Mouse (Mus musculus) liver, embryonic 16.5 days (tissue): Measurements from ENCODE around the gene 3110082J24Rik. TPM values are rescaled to one million over a fixed set of nuclear protein-coding genes. Genes with fewer than 3 reads are reported as not detected.

Source experiments
- ATAC-seq: fragments of 200-750 bp; cut with Nextera tagmentation; 2 replicates; pipeline ENCODE4 v1.8.0; 2017; ENCODE audit warnings: low read depth, mild to moderate bottlenecking, moderate number of reproducible peaks, moderate library complexity
- H3K27ac ChIP-seq: fragments of 300-500 bp; sonication (generic); 2 replicates; pipeline ENCODE4 v1.5.1; 2014; ENCODE audit warnings: mild to moderate bottlenecking, low read length
- H3K27me3 ChIP-seq: fragments of 300-500 bp; sonication (generic); 2 replicates; pipeline ENCODE4 v1.6.1; 2014; ENCODE audit warnings: low read depth, low read length, mixed read lengths; ENCODE audit not compliant: control insufficient read depth, insufficient read depth
- H3K36me3 ChIP-seq: fragments of 300-500 bp; sonication (generic); 2 replicates; pipeline ENCODE4 v1.6.1; 2014; ENCODE audit warnings: mild to moderate bottlenecking; ENCODE audit not compliant: control insufficient read depth, insufficient read depth
- H3K4me1 ChIP-seq: fragments of 300-500 bp; sonication (generic); 2 replicates; pipeline ENCODE4 v1.6.1; 2014; ENCODE audit warnings: low read depth, low read length, mixed read lengths; ENCODE audit not compliant: control insufficient read depth
- H3K4me2 ChIP-seq: fragments of 300-500 bp; sonication (generic); 2 replicates; pipeline ENCODE4 v1.6.1; 2014; ENCODE audit warnings: low read depth, low read length, mixed read lengths
- H3K4me3 ChIP-seq: fragments of 300-500 bp; sonication (generic); 2 replicates; pipeline ENCODE4 v1.5.1; 2014; ENCODE audit warnings: low read depth, mild to moderate bottlenecking, low read length
- H3K9ac ChIP-seq: fragments of 300-500 bp; sonication (generic); 2 replicates; pipeline ENCODE4 v1.6.1; 2014; ENCODE audit warnings: low read depth, low read length
- H3K9me3 ChIP-seq: fragments of 300-500 bp; sonication (generic); replicated peaks from 2 replicates; pipeline ENCODE4 v1.6.1; 2016; ENCODE audit warnings: low read length; ENCODE audit not compliant: control insufficient read depth
- WGBS: fragments of 180-500 bp; shearing (Covaris S2); extraction: QIAGEN DNeasy Blood & Tissue Kit; methylation state at CpG from one replicate; pipeline ENCODE4 v1.1.7; 2014; ENCODE audit not compliant: insufficient replicate concordance; 5-methylcytosine and 5-hydroxymethylcytosine counted together
- polyA plus RNA-seq: library from polyadenylated mRNA; unstranded; fragments of >200 nt; fragmentation: Nextera tagmentation; extraction: Ambion mirVana; gene quantifications from 2 replicates; pipeline ENCODE4 v1.2.1, GENCODE M21; 2015

Gene 3110082J24Rik
- polyA plus RNA-seq, 1 experiment from 2014 or later: not detected

DNA sequence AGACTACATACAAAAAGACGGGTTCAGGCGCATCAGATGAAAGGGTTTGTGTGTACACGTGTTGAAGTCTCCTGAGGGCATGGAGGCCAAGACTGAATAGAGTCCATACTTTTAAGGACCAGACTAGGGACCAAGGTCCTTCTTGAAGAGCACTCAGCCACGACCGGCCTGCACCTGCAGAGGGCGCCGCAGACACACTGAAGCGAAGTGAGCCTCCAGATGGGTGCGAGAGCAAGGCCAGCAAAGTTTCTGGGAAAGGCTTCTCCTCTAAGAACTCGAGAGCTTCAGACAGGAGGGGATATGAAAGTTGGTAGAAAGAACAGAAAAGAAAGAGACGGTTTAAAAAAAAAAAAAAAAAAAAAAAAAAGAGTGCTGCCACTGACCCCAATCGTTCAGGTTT lies 1.5 kb downstream of the 3110082J24Rik start:
- Histone ChIP-seq H3K9me3 (no peaks in the 10 kb centered on the region), H3K9ac (no peak overlapping the region), H3K4me3 (no peak overlapping the region), H3K4me2 (peak overlapping the region; percentile 49; the same call in 1 of the 2 replicates), H3K27ac (no peak overlapping the region), H3K4me1 (peaks cover 3% of the 10 kb centered on the region), H3K27me3 (peaks cover 57% of the 10 kb centered on the region), H3K36me3 (no peaks in the 10 kb centered on the region)
- ATAC-seq: no peak
- 1% methylated on average over 12 of the region's 12 CpGs for WGBS

DNA sequence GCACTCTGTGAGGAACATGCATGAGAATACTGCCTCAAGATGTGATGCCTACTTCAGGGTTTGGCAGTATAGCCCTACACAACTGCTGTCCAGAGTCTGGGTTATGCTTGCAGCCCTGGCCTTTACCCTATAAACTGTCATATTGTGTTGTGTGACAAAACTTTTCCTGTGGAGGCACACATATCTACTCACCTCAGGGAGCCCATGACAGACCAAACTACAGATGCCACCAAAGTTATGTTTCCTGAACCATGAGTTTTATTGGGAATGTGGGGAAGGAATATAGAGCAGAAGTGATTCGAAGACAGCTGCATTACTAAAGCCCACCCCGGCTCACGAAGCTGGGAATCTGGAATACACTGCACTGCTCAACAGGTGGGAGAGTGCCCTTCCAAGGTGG lies 2.5 kb downstream of the 3110082J24Rik start:
- Histone ChIP-seq H3K4me3 (no peak overlapping the region), H3K27ac (no peak overlapping the region), H3K9me3 (no peaks in the 10 kb centered on the region), H3K4me1 (peaks cover 3% of the 10 kb centered on the region), H3K27me3 (peaks cover 55% of the 10 kb centered on the region), H3K4me2 (no peak overlapping the region), H3K36me3 (no peaks in the 10 kb centered on the region), H3K9ac (no peak overlapping the region)
- 56% methylated on average over 3 of the region's 3 CpGs for WGBS
- ATAC-seq: no peak

DNA sequence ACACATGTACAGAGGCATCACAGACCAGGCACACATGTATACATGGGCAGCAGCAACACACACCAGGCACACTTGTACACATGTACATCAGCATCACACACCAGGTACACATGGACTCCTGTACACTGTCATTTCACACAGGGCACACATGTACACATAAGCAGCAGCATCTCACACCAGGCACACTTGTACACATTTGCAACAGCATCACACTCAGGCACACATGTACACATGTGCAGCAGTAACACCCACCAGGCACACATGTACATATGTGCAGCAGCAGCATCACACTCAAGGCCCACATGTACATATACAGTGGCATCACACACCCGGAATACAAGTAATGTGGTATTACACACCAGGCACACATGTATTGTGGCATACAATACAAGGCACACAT lies 7.6 kb downstream of the 3110082J24Rik start:
- no peaks in the 10 kb centered on the region for H3K36me3 ChIP-seq
- H3K4me3 ChIP-seq: no peak overlapping the region
- no peak for ATAC-seq
- H3K4me1 ChIP-seq: no peaks in the 10 kb centered on the region
- no peak overlapping the region for H3K4me2 ChIP-seq
- H3K27ac ChIP-seq: no peak overlapping the region
- H3K9me3 ChIP-seq: no peaks in the 10 kb centered on the region
- 68% methylated on average over 1 of the region's 1 CpGs for WGBS
- no peak overlapping the region for H3K9ac ChIP-seq
- peaks cover 5% of the 10 kb centered on the region for H3K27me3 ChIP-seq

DNA sequence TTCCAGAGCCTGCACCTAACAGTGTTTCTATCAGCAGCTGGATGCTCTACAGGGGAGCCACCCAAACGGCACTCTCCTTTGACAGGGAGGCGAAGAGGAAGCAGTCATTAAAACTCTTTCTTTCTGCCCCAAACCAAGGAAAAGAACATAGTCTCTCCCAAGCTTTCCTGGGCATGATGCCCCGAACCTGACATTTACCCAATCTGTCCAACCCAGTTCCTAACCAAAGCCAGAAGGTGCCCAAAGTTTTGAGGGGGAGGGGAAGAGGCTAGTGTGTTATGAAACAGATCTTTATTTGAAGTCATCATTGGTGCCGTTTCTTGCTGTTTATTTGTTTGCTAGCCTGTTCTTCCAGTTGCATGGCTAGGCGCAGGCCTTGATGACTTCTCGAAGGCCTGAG lies 10.2 kb downstream of the 3110082J24Rik start:
- H3K4me1 ChIP-seq: no peaks in the 10 kb centered on the region
- H3K9ac ChIP-seq: no peak overlapping the region
- no peak overlapping the region for H3K4me3 ChIP-seq
- no peak overlapping the region for H3K4me2 ChIP-seq
- H3K27me3 ChIP-seq: no peaks in the 10 kb centered on the region
- no peak for ATAC-seq
- H3K27ac ChIP-seq: no peak overlapping the region
- H3K36me3 ChIP-seq: no peaks in the 10 kb centered on the region
- H3K9me3 ChIP-seq: no peaks in the 10 kb centered on the region
- 54% methylated on average over 6 of the region's 6 CpGs for WGBS

DNA sequence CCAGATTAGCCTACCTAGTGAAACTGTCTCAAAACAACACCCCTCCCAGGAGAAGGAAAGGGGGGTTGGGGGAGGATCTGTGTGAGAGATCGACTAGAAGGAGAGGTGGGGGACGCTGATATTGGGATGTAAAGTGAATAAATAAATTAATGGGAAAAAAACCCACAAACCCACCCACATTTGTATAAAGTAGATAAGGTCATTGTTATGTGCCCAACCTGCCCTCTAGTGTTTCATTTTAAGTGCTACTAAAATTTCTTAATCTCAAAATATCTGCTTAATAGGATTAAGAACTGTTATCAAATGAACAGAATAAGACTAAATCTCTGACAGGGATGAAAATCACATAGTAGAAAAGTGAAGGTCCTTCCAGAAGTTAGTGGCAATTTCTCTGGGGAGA lies 11.5 kb downstream of the 3110082J24Rik start:
- Histone ChIP-seq H3K27ac (no peak overlapping the region), H3K4me3 (no peak overlapping the region), H3K4me1 (no peaks in the 10 kb centered on the region), H3K36me3 (no peaks in the 10 kb centered on the region), H3K27me3 (no peaks in the 10 kb centered on the region), H3K4me2 (no peak overlapping the region), H3K9me3 (no peaks in the 10 kb centered on the region), H3K9ac (no peak overlapping the region)
- ATAC-seq: no peak
- WGBS: 31% methylated on average over 2 of the region's 2 CpGs

DNA sequence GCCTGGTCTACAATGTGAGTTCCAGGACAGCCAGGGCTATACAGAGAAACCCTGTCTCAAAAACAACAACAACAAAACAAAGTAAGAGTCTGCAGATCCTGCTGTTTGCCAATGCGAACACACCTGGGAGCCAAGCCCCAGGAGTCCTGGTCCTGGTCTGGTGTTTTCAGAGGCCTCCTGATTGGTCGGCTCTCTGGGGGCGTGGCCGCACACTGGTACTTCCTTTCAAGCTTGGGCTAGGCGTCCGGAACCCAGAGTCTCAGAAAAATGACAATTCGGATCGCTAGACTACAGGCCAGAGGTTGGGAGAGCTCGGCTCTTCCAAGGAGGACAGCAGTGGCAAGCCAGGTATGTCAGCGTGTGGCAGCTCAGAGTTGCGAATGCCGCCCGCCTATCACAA lies 13.2 kb downstream of the 3110082J24Rik start:
- 0 out of 2 replicates have a peak overlapping the region, but pooled peaks have one; percentile 30 for H3K4me2 ChIP-seq
- no peak overlapping the region for H3K27ac ChIP-seq
- no peak overlapping the region for H3K4me3 ChIP-seq
- no peaks in the 10 kb centered on the region for H3K36me3 ChIP-seq
- WGBS: 45% methylated on average over 13 of the region's 13 CpGs
- no peak overlapping the region for H3K9ac ChIP-seq
- ATAC-seq: no peak
- H3K4me1 ChIP-seq: no peaks in the 10 kb centered on the region
- no peaks in the 10 kb centered on the region for H3K27me3 ChIP-seq
- H3K9me3 ChIP-seq: no peaks in the 10 kb centered on the region

DNA sequence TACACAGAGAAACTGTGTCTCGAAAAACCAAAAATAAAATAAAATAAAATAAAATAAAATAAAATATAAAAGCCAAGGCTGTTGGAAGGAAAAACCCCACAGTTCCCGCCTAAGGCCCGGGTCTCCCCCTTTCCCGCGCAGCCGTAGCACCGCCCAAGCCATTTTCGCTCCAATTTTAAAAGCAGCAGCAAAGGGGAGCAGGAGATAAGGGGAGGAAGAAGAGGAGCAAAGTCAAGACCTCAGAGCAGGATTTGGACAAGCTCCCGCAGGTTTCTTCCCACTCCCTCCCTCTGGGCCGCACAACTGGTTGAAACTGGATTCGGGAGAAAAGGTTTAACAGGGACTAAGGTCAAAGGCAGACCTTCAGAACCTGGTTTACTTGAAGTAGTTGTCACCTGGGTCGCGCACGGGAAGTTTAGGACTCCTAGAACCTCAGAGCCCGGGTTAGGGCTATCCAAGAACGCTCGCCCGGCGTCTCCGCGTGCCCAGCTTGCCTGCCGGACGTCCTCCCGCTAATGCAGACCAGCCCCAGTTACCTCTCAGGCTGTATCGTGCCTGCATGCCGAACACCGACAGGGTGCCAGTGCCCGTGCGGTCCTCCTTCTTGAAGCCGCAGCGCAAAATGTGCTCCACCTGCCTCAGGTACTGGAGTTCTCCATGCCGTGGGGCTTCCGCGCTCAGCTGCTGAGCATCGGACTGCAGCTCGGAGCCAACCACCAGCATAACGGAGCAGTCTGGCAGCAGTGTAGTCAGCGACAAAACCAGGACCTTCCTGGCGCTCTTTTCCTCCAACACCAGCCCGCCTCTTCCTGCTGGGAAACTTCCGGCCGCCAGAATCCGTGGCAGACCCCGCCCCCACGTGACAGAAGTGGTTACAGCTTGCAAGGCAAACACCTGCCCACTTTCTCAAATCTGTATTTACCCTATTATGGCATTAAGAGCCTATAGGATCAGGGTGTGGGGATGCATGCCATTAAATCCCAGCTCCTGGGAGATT lies 32.8 kb downstream of the 3110082J24Rik start, which contains the start of gene Tyms:
TSS of gene Tyms (minus strand) at position 793 of the 997 bp plus-strand sequence.
- peak within 1 kb of the TSS; percentile 89 for H3K9ac ChIP-seq
- H3K9me3 ChIP-seq: no peaks in the 10 kb centered on the region
- H3K4me2 ChIP-seq: peak within 1 kb of the TSS; percentile 72
- H3K27ac ChIP-seq: peak within 1 kb of the TSS; percentile 81
- H3K27me3 ChIP-seq: no peaks in the 10 kb centered on the region
- WGBS: under 1% methylated on average over 45 of the region's 45 CpGs
- H3K4me1 ChIP-seq: peaks cover 7% of the 10 kb centered on the region
- peaks cover 26% of the 10 kb centered on the region for H3K36me3 ChIP-seq
- H3K4me3 ChIP-seq: peak within 1 kb of the TSS; percentile 91
- ATAC-seq: peak; percentile 88

DNA sequence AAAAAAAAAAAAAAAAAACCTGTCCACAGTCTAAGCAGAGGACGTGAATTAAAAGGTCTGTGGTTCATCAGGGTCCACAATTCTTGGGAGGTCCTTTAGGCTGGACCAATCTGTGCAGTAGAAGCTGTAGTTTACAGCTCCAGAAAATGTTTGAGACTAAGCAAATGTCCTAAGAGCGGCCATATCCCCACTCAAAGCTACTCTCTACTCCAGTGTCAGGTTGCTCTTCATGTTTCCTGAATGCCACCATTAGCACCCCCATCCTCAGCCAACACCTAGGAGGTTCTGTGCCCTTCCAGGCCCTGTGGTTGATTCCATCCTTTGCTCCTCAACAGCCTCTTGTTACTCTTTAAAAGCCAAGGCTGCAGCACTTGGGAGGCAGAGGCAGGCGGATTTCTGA lies 33.5 kb downstream of the 3110082J24Rik start:
- Histone ChIP-seq H3K9ac (peak overlapping the region; percentile 89), H3K36me3 (peaks cover 34% of the 10 kb centered on the region), H3K4me1 (peaks cover 7% of the 10 kb centered on the region), H3K9me3 (no peaks in the 10 kb centered on the region), H3K27ac (0 out of 2 replicates have a peak overlapping the region, but pooled peaks have one; percentile 5), H3K4me3 (peak overlapping the region; percentile 91), H3K4me2 (peak overlapping the region; percentile 72), H3K27me3 (no peaks in the 10 kb centered on the region)
- ATAC-seq: no peak
- 17% methylated on average over 3 of the region's 3 CpGs for WGBS

DNA sequence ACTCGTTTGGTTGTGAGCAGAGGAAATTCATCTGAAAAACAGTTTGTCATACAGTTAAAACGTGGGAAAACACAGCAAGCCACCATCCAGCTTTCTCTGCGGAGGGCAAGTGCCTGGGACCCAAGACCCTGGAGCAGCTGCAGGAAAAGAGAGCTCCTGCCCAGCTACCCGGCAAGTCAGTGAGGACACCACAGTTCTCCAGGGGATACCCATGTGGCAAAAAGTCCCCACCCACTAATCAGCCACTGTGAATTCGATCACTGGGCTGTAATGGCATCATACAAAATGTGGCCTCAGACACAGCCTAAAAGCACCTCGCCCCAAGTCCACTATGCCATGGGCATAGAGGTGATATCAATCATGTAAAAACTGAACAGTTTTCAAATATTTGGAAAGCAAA lies 34.2 kb downstream of the 3110082J24Rik start:
- peak overlapping the region; percentile 72 for H3K4me2 ChIP-seq
- no peak for ATAC-seq
- WGBS: 60% methylated on average over 6 of the region's 6 CpGs
- peaks cover 39% of the 10 kb centered on the region for H3K36me3 ChIP-seq
- peak overlapping the region; percentile 89 for H3K9ac ChIP-seq
- H3K4me1 ChIP-seq: peaks cover 7% of the 10 kb centered on the region
- H3K27me3 ChIP-seq: no peaks in the 10 kb centered on the region
- no peaks in the 10 kb centered on the region for H3K9me3 ChIP-seq
- H3K4me3 ChIP-seq: peak overlapping the region; percentile 91
- H3K27ac ChIP-seq: no peak overlapping the region
